Mouse (Mus musculus) Muller cell, postnatal 12 days (primary cell): Measurements from ENCODE around the gene Pomt1.
"Not testable (repeated sequence)": the region's sequence is repeated elsewhere in the genome, so short reads cannot be mapped to it uniquely, and the experiment has no call there.

Source experiments
- DNase-seq: peaks from one replicate; pipeline ENCODE4 v3.0.0-alpha.2; 2015; ENCODE audit errors: inconsistent ontology term

Pomt1 gene

DNA sequence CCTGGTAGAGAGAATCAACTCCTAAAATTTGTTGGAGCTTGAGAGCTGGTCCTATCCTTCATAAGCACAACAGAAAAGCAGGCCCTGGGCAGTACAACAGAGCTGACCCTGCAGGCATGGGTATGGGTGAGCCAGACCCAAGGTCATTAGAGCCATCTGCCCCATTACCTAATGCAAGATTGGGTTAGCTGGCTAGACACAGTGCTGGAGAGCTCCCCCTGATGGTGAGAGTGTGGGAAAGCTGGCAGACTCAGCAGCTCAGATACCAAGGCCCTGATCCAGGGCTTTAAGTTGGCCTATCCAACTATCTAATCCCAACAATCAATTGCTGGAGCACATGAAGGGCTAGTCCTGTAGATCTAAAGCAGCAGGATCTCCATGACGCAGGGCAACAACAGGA is 46.3 kb downstream of the Pomt1 start:
- DNase-seq: peak; percentile 24

DNA sequence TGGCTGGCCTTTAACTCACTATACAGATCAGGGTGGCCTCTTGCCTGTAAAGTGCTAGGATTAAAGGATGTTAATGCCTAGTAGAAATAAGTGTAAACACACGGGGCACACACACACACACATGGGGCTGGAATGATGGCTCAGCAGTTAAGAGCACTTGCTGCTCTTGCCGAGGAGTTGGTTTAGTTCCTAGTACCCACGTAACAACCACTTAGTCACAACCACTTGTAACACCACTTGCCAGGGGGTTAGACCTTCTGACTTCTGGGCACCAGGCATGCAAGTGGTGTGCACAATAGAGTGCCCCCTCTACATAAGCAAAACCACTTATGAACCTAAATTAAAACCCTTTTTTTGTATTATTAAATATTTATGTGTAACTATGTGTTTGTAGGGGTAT is 47.6 kb downstream of the Pomt1 start:
- DNase-seq: no peak

DNA sequence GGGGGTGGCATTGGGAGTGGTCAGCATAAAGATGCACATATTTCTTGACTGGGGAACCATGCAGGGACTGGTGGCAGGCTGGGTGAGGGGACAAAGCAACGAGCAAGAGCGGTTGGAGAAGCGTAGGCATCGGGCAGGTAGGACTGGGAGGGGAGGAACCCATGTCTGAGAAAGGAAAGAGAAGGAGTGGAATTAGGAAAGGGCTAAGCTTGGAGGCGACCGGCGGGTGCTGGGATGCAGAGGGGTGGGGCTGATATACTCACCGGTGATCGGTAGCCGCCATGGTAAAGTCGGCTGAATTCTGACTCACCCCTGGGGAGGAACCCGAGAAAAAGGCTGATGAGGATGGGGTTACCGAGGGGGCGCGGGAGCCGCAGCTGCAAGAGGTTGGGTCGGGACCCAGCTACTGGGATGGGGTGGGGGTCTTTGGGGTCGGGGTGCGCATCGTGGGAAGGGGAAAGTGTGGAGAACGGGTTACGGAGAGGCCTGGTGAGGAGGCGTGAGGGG is 51.0 kb downstream of the Pomt1 start, which contains the start of gene Golga2:
Gene Golga2 (plus strand): TSS at position 51 of the 507 bp plus-strand sequence.
- DNase-seq: no peak

DNA sequence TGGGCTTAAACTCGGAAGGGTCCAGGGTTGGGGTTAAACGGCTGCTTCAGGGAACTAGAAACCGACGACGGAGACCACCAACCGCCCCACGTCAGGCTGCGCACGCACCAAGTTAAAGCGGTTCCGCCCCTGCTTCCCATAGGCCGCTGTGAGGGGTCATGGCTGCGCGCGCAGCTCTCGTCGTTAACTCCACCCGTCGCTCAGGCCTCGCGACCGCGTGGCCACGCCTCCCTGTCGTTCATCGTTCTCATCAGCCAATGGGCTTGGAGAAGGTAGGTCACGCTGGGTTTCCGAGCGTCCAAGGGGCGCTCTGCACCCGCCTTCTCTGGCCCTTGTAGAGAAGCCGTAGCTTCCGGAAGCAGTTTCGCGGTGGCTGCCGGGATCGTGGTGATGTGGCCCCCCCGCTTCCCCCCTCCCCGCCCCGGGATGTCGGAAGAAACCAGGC is 51.6 kb downstream of the Pomt1 start, which contains the start of gene Swi5:
Gene Swi5 (minus strand): TSS at position 153 of the 445 bp plus-strand sequence.
- peak; percentile 100 for DNase-seq

DNA sequence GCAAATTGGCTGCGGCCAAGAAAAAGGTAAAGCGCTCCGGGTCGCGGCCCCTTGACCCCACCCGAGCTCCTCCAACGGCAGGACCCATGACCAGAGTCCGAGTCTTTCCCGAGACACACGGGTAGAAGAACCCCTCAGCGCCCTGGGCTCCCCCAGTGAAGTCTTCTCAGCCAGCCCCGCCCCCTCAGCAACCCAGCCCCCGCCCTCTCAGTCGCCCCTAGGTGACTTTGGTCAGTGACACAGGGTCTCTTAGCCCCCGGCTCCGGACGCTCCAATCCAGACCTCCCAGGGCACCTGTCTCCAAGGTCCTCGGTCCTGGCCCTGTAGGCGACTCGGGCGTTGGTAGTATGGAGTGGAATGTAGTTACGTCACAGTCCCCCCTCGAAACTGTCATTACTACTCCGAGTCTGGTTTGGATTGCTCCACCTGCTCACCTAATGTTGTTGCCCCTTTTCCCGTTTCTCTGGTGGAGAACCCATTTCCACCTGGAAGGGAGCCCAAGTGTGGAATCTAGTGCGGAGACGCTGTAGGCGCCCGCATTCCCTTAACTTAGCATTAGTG is 52.1 kb downstream of the Pomt1 start:
- peak; percentile 61 for DNase-seq

DNA sequence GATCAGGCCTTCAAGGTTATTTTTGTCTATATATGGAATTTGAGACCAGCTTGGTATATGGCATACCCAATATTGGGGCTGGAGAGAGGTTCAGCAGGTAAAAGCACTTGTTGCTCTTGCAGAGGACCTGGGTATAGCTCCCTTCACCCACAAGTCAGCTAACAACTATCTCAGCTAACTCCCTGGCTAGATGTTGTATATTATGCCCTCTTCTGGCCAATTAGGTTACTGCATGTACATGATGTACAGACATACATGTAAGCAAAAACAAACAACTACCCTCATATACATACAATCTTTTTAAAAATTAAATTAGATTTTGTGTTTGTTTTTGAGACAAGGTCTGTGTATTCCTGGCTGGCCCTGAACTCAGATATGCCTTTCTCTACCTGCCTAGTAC is 53.2 kb downstream of the Pomt1 start:
- DNase-seq: peak; percentile 14

DNA sequence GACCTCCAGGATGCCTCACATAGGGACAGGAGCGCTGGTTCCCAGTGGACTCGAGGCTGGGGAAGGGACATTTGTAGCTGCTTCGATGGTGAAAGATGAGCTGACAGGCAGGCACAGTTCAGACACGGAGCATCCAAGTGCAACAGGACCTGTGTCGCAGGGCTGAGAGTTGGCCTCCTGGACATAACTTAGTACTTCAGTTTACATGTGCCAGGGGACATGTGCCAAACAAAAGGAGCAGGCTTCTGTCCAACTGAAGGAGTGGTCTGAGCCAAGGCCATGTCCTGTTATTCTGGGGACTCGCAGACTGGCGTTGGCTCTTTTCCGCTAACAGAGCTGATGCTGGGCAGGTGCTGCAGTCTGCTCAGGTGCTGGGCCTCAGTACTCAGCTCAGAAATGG is 58.0 kb downstream of the Pomt1 start:
- no peak for DNase-seq

DNA sequence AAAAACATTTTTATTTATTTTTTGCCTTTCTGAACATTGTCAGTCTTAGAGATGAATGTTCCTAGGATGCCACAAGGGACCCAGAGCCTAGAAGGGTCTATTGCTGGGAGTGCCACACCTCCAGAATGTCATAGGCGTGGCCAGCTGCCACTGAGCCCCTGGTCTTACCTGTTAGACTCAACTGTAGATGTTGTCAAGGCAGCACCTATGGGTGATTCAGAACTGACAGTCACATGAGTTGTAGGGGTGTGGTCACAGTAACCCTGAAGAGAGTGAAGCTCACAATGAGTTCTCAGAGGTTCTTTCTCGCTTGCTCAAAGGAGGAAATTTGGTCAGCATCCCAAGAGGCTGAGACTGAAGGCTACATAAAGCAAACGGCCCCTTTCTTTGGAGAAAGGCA is 58.9 kb downstream of the Pomt1 start:
- DNase-seq: no peak

DNA sequence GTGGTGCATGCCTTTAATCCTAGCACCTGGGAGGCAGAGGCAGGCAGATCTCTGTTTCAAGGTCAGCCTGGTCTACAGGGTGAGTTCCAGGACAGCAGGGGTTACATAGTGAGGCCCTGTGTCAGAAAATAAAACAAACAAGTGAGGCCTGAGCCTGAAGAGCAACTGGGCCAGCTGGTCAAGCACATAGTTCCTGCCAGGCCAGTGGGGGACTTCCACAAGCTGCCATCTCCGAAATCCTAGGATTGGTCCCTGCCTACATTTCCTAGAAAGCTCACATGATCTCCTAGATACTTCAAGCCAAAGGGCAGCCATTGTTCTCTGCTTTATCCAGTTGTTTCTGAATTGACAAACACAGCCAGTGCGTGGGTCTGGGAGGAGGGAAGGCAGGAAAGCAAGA is 59.5 kb downstream of the Pomt1 start:
- not testable (repeated sequence) for DNase-seq

DNA sequence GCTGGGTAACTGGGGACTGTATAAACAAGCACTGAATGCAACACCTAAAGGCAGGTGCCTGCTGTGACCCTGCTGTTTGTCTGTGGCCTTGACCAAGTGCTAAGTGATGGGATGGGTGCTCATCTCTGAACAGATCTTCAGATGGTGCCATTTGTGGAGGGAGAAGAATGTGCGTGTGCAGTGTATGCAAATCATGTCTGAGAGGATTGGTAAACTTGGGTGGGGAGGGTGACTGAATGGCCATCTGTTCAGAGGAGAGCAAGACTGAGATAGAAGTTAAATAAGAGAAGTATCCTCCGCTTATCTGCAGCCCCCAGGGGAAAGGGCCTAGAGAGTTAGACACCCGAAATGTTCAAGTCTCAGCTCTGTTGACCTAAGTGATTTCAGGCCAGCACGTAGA is 63.1 kb downstream of the Pomt1 start:
- DNase-seq: no peak

DNA sequence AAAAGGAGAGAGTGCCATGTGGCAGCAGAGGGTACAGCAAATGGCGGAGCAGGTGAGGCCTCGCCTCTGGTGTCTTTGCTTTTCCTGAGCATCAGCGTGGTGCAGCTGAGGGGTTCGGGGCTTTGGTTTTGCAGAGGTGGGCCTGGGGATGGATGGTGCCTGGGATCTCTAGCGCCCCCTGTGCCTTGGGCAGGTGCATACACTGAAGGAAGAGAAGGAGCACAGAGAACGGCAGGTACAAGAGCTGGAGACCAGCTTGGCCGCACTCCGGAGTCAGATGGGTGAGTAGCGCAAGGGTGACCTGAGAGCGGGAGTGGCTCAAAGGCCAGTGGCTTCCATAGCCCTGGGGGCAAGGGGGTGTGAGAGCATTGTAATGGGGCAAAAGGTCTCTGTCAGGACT is 66.6 kb downstream of the Pomt1 start:
- no peak for DNase-seq

DNA sequence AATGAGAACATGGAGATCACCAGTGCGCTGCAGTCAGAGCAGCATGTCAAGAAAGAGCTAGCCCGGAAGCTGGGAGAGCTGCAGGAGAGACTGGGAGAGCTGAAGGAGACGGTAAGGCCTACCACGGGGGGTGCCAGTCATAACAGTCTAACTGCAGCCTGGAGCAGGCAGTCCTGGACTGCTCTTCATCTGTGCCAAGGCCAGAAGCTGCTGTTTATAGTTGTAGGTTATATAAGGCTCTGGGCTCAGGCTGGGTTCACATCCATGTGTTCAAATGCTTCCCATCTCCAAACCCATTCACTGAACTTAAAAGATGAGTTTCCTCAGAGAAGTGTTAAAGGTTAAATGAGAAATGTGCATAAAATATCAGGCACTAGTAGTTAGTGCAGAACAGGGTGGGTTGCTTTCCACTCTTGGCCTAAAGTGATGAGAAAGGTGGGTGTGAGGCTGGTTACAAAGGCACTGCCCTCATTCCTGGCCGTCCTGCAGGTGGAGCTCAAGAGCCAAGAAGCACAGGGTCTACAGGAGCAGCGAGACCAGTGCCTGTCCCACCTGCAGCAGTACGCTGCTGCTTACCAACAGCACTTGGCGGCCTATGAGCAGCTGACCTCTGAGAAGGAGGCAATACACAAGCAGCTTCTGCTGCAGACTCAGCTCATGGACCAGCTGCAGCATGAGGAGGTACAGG is 67.9 kb downstream of the Pomt1 start:
- peak; percentile 16 for DNase-seq
